Mouse (Mus musculus): ENCODE results near the gene Thoc3.

DNA sequence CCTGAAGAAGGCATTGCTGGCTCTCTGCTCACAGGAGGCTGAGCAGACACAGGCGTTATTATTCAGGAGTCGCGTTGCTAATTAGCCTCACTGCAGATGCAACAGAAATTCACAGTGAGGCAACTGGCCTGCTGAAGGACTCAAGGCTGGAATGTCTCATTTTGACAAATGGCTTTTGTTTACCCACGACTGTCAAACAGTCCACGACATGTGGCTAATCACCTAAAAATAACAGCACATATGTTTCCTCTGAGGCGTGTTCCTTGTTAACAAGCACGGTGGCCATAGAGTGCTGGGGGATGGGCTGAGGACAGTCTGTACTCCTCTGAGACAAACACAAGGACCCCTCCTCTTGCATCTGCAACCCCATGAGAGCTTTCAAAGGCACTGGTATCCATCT is 56.4 kb downstream of the Thoc3 start:
- TF ChIP-seq CTCF (IDR thresholded peaks at IDR 0.05; ENCODE audit: borderline replicate concordance, extremely low read depth, insufficient read depth, insufficient read length) (no peak), POLR2A (IDR thresholded peaks at IDR 0.05; ENCODE audit: borderline replicate concordance, extremely low read depth, insufficient read depth, insufficient read length, poor library complexity, severe bottlenecking) (no peak)

All from brain, embryonic 14.5 days (tissue).